Mouse (Mus musculus) heart, embryonic 12.5 days (tissue): Measurements from ENCODE around the gene Fam69a. TPM values are rescaled to one million over a fixed set of nuclear protein-coding genes. Genes with fewer than 3 reads are reported as not detected.
"Not testable (repeated sequence)": the region's sequence is repeated elsewhere in the genome, so short reads cannot be mapped to it uniquely, and the experiment has no call there.

Experiments used
- ATAC-seq: fragments of 200-750 bp; cut with Nextera tagmentation; 2 replicates; pipeline ENCODE4 v1.8.0; 2017; ENCODE audit warnings: moderate TSS enrichment, moderate library complexity; ENCODE audit not compliant: insufficient number of reproducible peaks, low FRiP score
- H3K27ac ChIP-seq: fragments of 300-500 bp; sonication (generic); 2 replicates; pipeline ENCODE4 v1.5.1; 2016; ENCODE audit warnings: mild to moderate bottlenecking, moderate library complexity; ENCODE audit not compliant: poor library complexity, severe bottlenecking
- H3K27me3 ChIP-seq: fragments of 300-500 bp; sonication (generic); replicated peaks from 2 replicates; pipeline ENCODE4 v1.6.1; 2016; ENCODE audit warnings: mild to moderate bottlenecking, moderate library complexity
- H3K36me3 ChIP-seq: fragments of 300-500 bp; sonication (generic); 2 replicates; pipeline ENCODE4 v1.6.1; 2016; ENCODE audit warnings: mild to moderate bottlenecking, moderate library complexity
- H3K4me1 ChIP-seq: fragments of 300-500 bp; sonication (generic); replicated peaks from 2 replicates; pipeline ENCODE4 v1.6.1; 2016; ENCODE audit warnings: mild to moderate bottlenecking
- H3K4me2 ChIP-seq: fragments of 300-500 bp; sonication (generic); 2 replicates; pipeline ENCODE4 v1.6.1; 2016; ENCODE audit warnings: mild to moderate bottlenecking, moderate library complexity
- H3K4me3 ChIP-seq: fragments of 300-500 bp; sonication (generic); 2 replicates; pipeline ENCODE4 v1.5.1; 2016; ENCODE audit warnings: mild to moderate bottlenecking
- H3K9ac ChIP-seq: fragments of 300-500 bp; sonication (generic); 2 replicates; pipeline ENCODE4 v1.6.1; 2016; ENCODE audit warnings: mild to moderate bottlenecking, moderate library complexity
- H3K9me3 ChIP-seq: fragments of 300-500 bp; sonication (generic); replicated peaks from 2 replicates; pipeline ENCODE4 v1.6.1; 2016; ENCODE audit warnings: mild to moderate bottlenecking, moderate library complexity
- WGBS: fragments of 180-500 bp; shearing (Covaris S2); methylation state at CpG from one replicate; pipeline ENCODE4 v1.1.7; 2016; 5-methylcytosine and 5-hydroxymethylcytosine counted together
- polyA plus RNA-seq: library from polyadenylated mRNA; unstranded; fragments of >200 nt; fragmentation: Nextera tagmentation; extraction: Ambion mirVana; gene quantifications from 2 replicates; pipeline ENCODE4 v1.2.1, GENCODE M21; 2016

Fam69a gene
- polyA plus RNA-seq, 1 experiment from 2014 or later, result 21.0 TPM

DNA sequence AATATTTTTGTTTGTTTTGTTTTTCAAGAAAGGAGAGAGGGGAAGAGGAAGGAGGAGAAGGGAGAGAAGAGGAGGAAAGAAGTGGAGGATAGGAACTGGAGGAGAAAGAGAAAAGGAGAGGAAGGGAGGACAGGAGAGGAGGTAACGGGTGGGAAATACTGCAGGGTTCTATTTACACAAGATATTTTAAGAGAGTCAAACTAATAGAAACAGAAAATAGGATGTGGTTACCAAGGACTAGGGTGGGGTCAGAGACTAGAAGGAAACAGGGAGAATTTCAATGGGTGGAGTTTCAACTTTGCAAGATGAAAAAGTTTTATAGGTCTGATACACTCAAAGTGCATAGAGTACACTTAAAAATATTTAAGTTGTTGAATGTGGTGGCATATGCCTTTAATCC is 7.0 kb downstream of the Fam69a start:
- no peaks in the 10 kb centered on the region for H3K36me3 ChIP-seq
- no peaks in the 10 kb centered on the region for H3K27me3 ChIP-seq
- H3K4me1 ChIP-seq, result peaks cover 12% of the 10 kb centered on the region
- ATAC-seq, result no peak
- WGBS, result 79% methylated on average over 1 of the region's 1 CpGs
- H3K9me3 ChIP-seq, result no peaks in the 10 kb centered on the region
- H3K27ac ChIP-seq, result no peak overlapping the region
- H3K9ac ChIP-seq, result no peak overlapping the region
- no peak overlapping the region for H3K4me2 ChIP-seq
- H3K4me3 ChIP-seq, result no peak overlapping the region

DNA sequence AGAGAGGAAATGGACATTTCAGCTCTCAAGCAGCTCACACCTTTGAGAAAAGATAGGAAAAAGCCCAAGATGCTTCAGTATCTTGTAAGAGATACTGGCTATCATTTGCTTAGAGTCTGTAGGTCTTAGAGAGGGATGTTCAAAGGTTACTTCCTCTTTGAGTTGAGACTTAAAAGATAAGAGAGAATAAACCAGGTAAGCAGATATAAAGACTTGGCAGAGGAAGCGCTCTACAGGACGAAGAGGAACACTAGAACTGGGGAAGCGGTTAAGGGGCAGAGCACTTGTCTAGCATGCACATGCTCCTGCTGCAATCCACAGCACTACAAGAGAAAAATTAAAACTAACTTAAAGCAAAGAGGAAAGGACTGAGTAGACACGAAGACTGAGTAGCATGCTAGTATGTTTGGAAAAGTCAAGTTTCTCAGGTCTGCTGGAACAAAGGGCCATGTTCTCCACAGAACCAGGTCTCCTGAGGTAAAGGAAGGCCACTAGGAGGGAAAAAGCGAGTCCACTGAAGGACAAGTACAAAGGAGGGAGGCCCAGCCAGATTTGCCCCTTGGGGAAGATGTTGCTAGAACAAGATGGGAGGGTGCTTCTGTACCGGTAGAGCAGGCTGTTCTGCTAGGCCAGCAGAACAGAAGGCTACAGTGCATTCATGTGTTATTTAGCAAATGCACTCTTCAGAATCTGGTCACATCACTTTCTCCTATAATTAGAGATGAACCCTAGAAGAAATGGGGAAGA is 8.4 kb downstream of the Fam69a start:
- H3K27me3 ChIP-seq, result no peaks in the 10 kb centered on the region
- peaks cover 12% of the 10 kb centered on the region for H3K4me1 ChIP-seq
- no peak overlapping the region for H3K4me2 ChIP-seq
- H3K4me3 ChIP-seq, result no peak overlapping the region
- 74% methylated on average over 6 of the region's 6 CpGs for WGBS
- H3K9ac ChIP-seq, result no peak overlapping the region
- H3K36me3 ChIP-seq, result no peaks in the 10 kb centered on the region
- no peak for ATAC-seq
- no peaks in the 10 kb centered on the region for H3K9me3 ChIP-seq
- no peak overlapping the region for H3K27ac ChIP-seq

DNA sequence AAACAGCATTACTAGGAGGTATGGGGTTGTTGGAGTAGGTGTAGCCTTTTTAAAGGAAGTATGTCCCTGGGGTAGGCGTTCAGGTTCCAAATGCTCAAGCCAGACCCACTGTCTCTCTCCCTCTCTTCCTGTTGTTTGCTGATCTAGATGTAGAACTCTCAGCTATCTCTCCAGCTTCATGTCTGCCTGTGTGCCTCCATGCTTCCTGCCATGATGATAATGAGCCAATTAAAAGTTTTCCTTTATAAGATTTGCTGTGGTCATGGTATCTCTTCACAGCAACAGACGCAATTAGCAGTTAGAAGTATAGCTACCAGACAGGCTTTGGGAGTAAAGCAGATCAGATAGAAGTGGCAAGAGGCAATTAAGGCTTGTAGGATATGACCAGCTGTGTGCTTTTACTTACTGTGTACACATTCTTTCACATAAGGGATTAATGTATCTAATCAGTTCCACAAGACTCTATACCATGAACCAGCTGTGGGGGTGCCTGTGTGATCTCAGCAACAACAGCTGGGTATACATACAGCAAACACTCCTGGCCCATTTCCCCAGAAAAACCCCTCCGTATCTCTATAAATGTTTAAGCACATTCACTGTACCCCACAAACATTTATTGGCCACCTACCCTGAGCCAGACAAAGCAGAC is 9.1 kb downstream of the Fam69a start:
- H3K36me3 ChIP-seq, result no peaks in the 10 kb centered on the region
- H3K27ac ChIP-seq, result no peak overlapping the region
- no peak overlapping the region for H3K4me2 ChIP-seq
- no peaks in the 10 kb centered on the region for H3K9me3 ChIP-seq
- peaks cover 19% of the 10 kb centered on the region for H3K4me1 ChIP-seq
- no peak overlapping the region for H3K4me3 ChIP-seq
- WGBS, result 54% methylated on average over 3 of the region's 3 CpGs
- no peaks in the 10 kb centered on the region for H3K27me3 ChIP-seq
- H3K9ac ChIP-seq, result no peak overlapping the region
- no peak for ATAC-seq

DNA sequence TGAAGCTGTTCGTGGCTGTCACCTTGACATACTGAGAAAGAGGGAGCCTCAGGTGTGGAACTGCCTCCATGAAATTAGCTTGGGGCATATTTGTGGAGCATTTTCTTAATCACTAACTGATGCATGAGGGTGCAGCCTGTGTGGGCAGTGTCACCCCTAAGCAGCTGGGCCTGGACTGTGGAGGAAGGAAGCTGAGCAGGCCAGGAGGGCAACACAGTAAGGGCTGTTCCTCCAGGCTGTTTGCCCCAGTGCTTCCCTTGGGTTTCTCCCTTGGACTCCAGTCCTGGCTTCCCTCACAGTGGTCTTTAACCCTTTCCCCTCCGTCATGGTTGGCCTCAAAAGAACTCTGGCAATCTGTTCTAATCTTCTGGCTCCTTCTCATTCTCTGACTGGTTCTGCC is 13.6 kb downstream of the Fam69a start:
- no peaks in the 10 kb centered on the region for H3K27me3 ChIP-seq
- no peak overlapping the region for H3K4me3 ChIP-seq
- no peak overlapping the region for H3K4me2 ChIP-seq
- H3K9ac ChIP-seq, result no peak overlapping the region
- 63% methylated on average over 2 of the region's 2 CpGs for WGBS
- no peaks in the 10 kb centered on the region for H3K36me3 ChIP-seq
- peaks cover 25% of the 10 kb centered on the region for H3K4me1 ChIP-seq
- no peak overlapping the region for H3K27ac ChIP-seq
- no peak; the same call in 1 of the 2 replicates for ATAC-seq
- H3K9me3 ChIP-seq, result no peaks in the 10 kb centered on the region

DNA sequence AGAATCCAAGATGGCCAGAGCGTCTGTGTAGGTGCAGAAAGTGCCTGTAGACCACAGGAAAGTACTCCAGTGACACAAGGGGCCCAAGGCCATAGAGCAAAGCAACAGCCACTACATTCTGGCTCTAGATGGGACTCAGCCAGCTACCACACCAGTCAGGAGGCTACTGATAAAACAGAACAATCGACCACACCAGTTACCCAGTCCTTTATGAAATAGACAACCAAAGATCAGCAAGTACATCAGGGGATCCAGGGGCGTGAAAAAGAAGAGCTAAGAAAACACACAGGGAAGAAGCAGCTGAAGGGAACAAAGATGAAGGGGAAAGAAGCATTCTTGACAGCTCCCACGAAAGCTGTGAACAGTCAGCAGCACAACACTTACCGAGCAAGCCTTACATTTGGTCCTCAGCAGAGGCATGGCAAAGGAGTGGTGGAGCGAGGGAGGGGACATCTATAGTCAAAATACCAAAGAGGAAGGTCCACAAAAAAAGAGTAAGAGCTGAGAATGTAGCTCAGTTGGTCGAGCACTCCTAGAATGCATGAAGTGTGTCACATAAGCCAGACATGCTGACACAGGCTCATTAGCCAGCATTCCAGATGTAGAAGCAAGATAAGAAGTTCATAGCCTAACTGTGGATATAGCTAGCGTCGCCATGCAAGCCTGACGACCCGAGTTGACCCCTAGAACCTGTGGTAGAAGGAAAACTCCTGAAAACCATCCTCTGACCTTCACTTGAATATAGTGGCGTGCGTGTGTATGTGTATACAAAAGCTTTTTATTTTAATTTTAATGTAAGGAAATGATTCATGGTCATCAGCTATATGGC is 14.2 kb downstream of the Fam69a start:
- Histone ChIP-seq H3K27ac (no peak overlapping the region), H3K36me3 (no peaks in the 10 kb centered on the region), H3K4me2 (no peak overlapping the region), H3K4me3 (no peak overlapping the region), H3K27me3 (no peaks in the 10 kb centered on the region), H3K9me3 (no peaks in the 10 kb centered on the region), H3K4me1 (peaks cover 20% of the 10 kb centered on the region), H3K9ac (no peak overlapping the region)
- 44% methylated on average over 13 of the region's 13 CpGs for WGBS
- ATAC-seq, result no peak

DNA sequence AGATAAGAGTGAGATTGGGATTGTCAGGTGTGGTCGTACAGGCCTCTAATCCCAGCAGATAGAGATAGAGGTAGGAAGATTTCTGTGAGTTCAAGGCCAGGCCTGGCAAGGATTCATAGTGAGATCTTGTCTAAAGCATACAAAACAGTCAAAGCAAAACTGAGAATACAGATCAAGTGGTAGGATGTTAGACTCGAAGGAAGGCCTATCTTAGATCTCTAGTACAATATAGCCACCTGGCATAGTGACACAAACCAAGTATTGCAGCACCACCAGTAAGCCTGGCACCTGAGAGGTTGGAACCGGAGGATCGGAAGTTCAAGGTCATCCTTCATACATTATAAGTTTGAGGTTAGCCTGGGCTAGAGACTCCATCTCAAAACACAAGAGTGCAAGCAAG is 15.8 kb downstream of the Fam69a start:
- Histone ChIP-seq H3K36me3 (no peaks in the 10 kb centered on the region), H3K9ac (no peak overlapping the region), H3K4me3 (no peak overlapping the region), H3K4me1 (peaks cover 29% of the 10 kb centered on the region), H3K27me3 (no peaks in the 10 kb centered on the region), H3K27ac (no peak overlapping the region), H3K4me2 (no peak overlapping the region), H3K9me3 (no peaks in the 10 kb centered on the region)
- WGBS, result 79% methylated on average over 4 of the region's 4 CpGs
- no peak for ATAC-seq

DNA sequence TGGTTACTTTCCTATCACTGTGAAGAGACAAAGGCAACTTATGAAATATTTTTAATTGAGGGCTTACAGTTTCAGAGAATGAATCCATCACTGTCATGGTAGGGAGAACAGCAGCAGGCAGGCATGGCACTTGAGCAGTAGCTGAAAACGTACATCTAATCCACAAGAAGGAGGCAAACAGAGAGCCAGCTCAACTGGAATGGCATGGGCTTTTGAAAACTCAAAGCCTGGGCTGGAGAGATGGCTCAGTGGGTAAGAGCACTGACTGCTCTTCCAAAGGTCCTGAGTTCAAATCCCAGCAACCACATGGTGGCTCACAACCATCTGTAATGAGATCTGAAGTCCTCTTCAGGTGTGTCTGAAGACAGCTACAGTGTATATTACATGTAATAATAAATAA is 17.1 kb downstream of the Fam69a start:
- not testable (repeated sequence) for H3K27ac ChIP-seq, H3K36me3 ChIP-seq, H3K9me3 ChIP-seq, H3K27me3 ChIP-seq, H3K4me3 ChIP-seq, ATAC-seq, H3K9ac ChIP-seq, H3K4me2 ChIP-seq
- peaks cover 36% of the 10 kb centered on the region for H3K4me1 ChIP-seq
- WGBS, result 73% methylated on average over 1 of the region's 1 CpGs

DNA sequence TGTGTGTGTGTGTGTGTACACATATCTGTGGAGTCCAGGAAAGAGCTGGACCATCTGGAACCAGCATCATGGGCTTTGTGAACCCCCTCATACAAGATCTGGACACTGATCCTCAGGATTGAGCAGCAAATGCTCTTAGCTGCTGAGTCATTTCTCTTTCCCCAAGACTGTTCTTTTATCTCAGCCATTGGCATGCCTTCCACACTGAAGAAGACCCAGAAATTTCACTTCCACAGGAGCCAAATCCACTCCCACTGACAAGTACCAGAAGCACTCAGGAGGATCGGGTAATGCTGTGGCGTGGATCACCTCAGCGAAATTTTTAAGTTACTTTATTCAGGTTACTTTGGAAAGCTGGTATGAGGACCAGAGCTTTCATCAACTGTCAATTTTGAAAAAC is 18.8 kb downstream of the Fam69a start:
- WGBS, result 80% methylated on average over 3 of the region's 3 CpGs
- Histone ChIP-seq H3K9me3 (no peaks in the 10 kb centered on the region), H3K4me2 (no peak overlapping the region), H3K27me3 (no peaks in the 10 kb centered on the region), H3K36me3 (no peaks in the 10 kb centered on the region), H3K27ac (no peak overlapping the region), H3K9ac (no peak overlapping the region), H3K4me1 (peaks cover 31% of the 10 kb centered on the region), H3K4me3 (no peak overlapping the region)
- ATAC-seq, result no peak

DNA sequence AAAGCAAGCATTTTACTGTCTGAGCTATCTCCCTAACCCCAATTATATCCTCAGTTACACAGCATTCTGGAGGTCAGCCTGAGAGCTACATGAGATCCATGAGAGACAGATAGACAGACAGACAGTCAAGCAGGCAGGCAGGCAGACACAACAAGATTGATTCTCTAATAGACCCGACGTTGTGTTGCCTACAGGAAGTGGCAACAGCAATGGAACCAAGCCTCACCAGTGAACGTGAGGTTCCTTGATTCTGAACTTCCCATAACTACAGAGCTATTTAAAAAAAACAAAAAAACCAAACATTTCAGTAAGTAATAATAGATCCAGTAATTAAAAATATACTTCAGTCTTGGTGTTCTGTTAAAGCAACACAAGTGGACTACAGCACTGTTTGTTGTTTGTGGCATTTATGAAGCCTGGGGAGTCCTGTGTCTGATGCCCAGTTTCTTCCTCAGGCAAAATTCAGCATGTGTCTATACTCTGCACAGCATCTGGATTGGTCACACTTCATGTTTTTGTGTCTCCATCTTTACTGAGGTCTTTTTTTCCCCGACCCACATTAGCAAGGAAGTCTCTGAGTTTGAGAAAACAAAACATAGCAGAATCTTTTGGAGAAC is 19.9 kb downstream of the Fam69a start:
- Histone ChIP-seq H3K4me2 (no peak overlapping the region), H3K4me1 (peaks cover 27% of the 10 kb centered on the region), H3K4me3 (no peak overlapping the region), H3K27ac (no peak overlapping the region), H3K36me3 (no peaks in the 10 kb centered on the region), H3K27me3 (no peaks in the 10 kb centered on the region), H3K9ac (no peak overlapping the region), H3K9me3 (no peaks in the 10 kb centered on the region)
- 50% methylated on average over 4 of the region's 4 CpGs for WGBS
- no peak for ATAC-seq

DNA sequence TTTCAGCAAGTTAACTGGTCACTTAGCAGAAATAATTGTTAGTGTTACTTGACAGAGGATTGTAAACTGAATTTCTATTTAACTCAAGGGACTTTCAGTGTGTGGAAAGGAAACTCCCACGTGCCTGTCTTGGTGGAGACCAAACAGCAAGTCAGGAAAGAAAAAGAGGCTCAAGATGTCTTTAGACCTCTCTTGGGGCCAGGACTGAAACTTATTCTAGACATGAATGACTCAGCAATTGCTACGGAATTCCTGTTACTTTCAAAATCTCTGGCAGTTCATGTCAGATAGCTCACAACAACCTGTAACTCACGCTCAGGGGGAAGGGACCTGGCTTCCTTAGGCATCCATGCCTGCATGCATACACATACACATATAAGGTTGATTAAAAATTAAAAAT is 20.7 kb downstream of the Fam69a start:
- no peak overlapping the region for H3K4me2 ChIP-seq
- no peaks in the 10 kb centered on the region for H3K36me3 ChIP-seq
- peaks cover 32% of the 10 kb centered on the region for H3K4me1 ChIP-seq
- no peaks in the 10 kb centered on the region for H3K9me3 ChIP-seq
- H3K27ac ChIP-seq, result no peak overlapping the region
- H3K4me3 ChIP-seq, result no peak overlapping the region
- ATAC-seq, result no peak
- H3K9ac ChIP-seq, result no peak overlapping the region
- H3K27me3 ChIP-seq, result no peaks in the 10 kb centered on the region
- 36% methylated on average over 3 of the region's 3 CpGs for WGBS
